Mouse (Mus musculus): ENCODE measurements around the gene Mbtps2.

GRCm38 (mm10) chrX:157491944-157492726 is 106.4 kb downstream of the Mbtps2 start, which contains the start of gene Sms:
- TF ChIP-seq CTCF (IDR thresholded peaks at IDR 0.05; ENCODE audit: borderline replicate concordance, extremely low read depth, insufficient read depth, insufficient read length) = no peak
- TF ChIP-seq POLR2A (IDR thresholded peaks at IDR 0.05; ENCODE audit: borderline replicate concordance, extremely low read depth, insufficient read depth, insufficient read length, poor library complexity, severe bottlenecking) = no peak
